Mouse (Mus musculus) stomach, postnatal 0 days (tissue): ENCODE results near the gene Sec22a. TPM values are rescaled to one million over a fixed set of nuclear protein-coding genes. Genes with fewer than 3 reads are reported as not detected.

Experiments
- ATAC-seq: fragments of 200-750 bp; cut with Nextera tagmentation; 2 replicates; pipeline ENCODE4 v1.8.0; 2017; ENCODE audit not compliant: low FRiP score, low TSS enrichment
- DNase-seq: peaks from one replicate; pipeline ENCODE4 v3.0.0-alpha.2; 2016; ENCODE audit warnings: low spot score
- H3K27ac ChIP-seq: fragments of 300-500 bp; sonication (generic); replicated peaks from 2 replicates; pipeline ENCODE4 v1.5.1; 2014; ENCODE audit warnings: mild to moderate bottlenecking, control low read depth
- H3K27me3 ChIP-seq: fragments of 300-500 bp; sonication (generic); 2 replicates; pipeline ENCODE4 v1.6.1; 2014; ENCODE audit warnings: low read length; ENCODE audit not compliant: control insufficient read depth, insufficient read depth
- H3K36me3 ChIP-seq: fragments of 300-500 bp; sonication (generic); 2 replicates; pipeline ENCODE4 v1.6.1; 2014; ENCODE audit warnings: low read length, mixed read lengths; ENCODE audit not compliant: control insufficient read depth, insufficient read depth
- H3K4me1 ChIP-seq: fragments of 300-500 bp; sonication (generic); replicated peaks from 2 replicates; pipeline ENCODE4 v1.6.1; 2014; ENCODE audit warnings: antibody characterized with exemption; ENCODE audit not compliant: control insufficient read depth, insufficient read depth
- H3K4me2 ChIP-seq: fragments of 300-500 bp; sonication (generic); replicated peaks from 2 replicates; pipeline ENCODE4 v1.6.1; 2014; ENCODE audit warnings: low read depth, mild to moderate bottlenecking, control low read depth, moderate library complexity
- H3K4me3 ChIP-seq: fragments of 300-500 bp; sonication (generic); 2 replicates; pipeline ENCODE4 v1.5.1; 2014; ENCODE audit warnings: low read depth, low read length, control low read depth
- H3K9ac ChIP-seq: fragments of 300-500 bp; sonication (generic); 2 replicates; pipeline ENCODE4 v1.6.1; 2014; ENCODE audit warnings: mild to moderate bottlenecking, low read length, control low read depth, mixed read lengths
- H3K9me3 ChIP-seq: fragments of 300-500 bp; sonication (generic); 2 replicates; pipeline ENCODE4 v1.6.1; 2016; ENCODE audit warnings: low read length; ENCODE audit not compliant: control insufficient read depth
- CTCF ChIP-seq: IDR thresholded peaks from 2 replicates; pipeline ENCODE4 v1.5.1; 2016; ENCODE audit warnings: antibody characterized with exemption, low read depth, mild to moderate bottlenecking, moderate library complexity
- EP300 ChIP-seq: optimal IDR thresholded peaks from 2 replicates; pipeline ENCODE3; 2016; ENCODE audit warnings: antibody characterized with exemption
- WGBS: fragments of 180-500 bp; shearing (Covaris S2); extraction: QIAGEN DNeasy Blood & Tissue Kit; methylation state at CpG from one replicate; pipeline ENCODE4 v1.1.7; 2014; 5-methylcytosine and 5-hydroxymethylcytosine counted together
- polyA plus RNA-seq: library from polyadenylated mRNA; unstranded; fragments of >200 nt; fragmentation: Nextera tagmentation; extraction: Ambion mirVana; gene quantifications from 2 replicates; pipeline ENCODE4 v1.2.1, GENCODE M21; 2015

The Sec22a gene
- polyA plus RNA-seq, 1 experiment from 2014 or later: 41.4 TPM

DNA sequence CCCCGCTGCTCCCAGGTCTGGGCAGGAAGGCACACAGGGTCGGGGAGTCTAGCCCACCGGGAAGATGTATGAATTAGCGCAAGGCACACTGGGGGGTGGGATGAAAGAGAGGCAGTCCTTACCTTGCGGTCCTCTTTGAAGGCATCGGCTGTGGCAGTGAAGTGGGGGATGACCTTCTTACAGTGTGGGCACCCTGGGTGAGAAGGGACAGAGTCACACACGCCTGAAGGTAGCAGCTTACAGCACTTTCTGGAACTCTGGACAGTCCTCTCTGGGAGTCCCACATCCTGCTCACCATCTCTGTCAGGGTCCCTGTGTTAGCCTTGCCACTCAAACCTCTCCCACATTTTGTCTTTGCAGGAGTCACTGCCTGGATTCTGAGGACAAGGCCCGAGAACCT is 40.2 kb upstream of the Sec22a start:
- Histone ChIP-seq H3K9ac (no peak overlapping the region), H3K4me2 (no peak overlapping the region), H3K36me3 (no peaks in the 10 kb centered on the region), H3K4me1 (no peaks in the 10 kb centered on the region), H3K27me3 (no peaks in the 10 kb centered on the region), H3K4me3 (no peak overlapping the region), H3K9me3 (no peaks in the 10 kb centered on the region), H3K27ac (no peak overlapping the region)
- TF ChIP-seq CTCF: no peak
- no peak for TF ChIP-seq EP300
- no peak for DNase-seq
- ATAC-seq: no peak
- WGBS: 89% methylated on average over 8 of the region's 8 CpGs

GRCm38 (mm10) chr16:35403356-35403755 is 39.6 kb upstream of the Sec22a start:
- Histone ChIP-seq H3K27ac (no peak overlapping the region), H3K4me3 (no peak overlapping the region), H3K9ac (no peak overlapping the region), H3K4me2 (no peak overlapping the region), H3K36me3 (no peaks in the 10 kb centered on the region), H3K4me1 (no peaks in the 10 kb centered on the region), H3K27me3 (no peaks in the 10 kb centered on the region), H3K9me3 (no peaks in the 10 kb centered on the region)
- no peak for ATAC-seq
- 87% methylated on average over 9 of the region's 9 CpGs for WGBS
- no peak for DNase-seq
- TF ChIP-seq EP300 (no peak), CTCF (no peak)

DNA sequence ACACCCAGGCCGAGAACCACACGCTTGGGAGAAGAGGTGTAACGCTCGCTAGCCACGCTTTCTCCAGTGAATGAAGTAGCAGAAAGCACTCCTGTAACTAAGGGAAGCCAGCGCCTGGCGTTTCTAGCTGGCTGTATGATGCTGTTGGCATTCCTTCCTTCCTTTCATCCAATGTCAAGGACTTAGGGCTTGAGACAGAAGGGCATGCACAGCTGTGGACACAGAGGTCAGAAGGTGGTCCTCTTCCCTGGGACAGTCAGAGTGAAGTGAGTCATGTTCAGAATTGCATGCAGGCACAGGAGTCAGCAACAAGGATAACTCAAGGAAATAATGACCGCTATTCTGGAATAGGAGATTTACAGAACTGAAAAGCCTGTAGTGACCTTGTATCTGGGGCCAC is 29.1 kb upstream of the Sec22a start:
- no peak for ATAC-seq
- TF ChIP-seq CTCF (no peak), EP300 (no peak)
- 90% methylated on average over 8 of the region's 8 CpGs for WGBS

DNA sequence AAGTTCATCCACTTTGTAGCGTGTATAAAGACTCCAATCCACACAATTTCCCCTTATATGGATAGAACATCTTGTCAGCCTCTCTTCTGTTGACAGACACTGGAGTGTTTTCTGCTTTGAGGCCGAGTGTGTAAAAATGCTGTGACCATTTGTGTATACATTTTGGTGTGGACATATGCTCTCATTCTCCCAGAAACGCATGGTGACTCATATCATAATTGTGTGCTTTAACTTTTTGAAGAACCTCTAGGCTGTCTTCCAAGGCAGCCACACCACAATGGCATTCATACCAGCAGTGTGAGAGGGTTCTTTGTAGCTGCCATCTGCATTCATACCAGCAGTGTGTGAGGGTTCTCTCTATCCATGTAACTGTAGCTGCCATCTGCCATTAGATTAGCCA is 21.9 kb upstream of the Sec22a start:
- H3K9ac ChIP-seq: no peak overlapping the region
- no peak overlapping the region for H3K4me2 ChIP-seq
- no peak overlapping the region for H3K4me3 ChIP-seq
- WGBS: 64% methylated on average over 3 of the region's 3 CpGs
- H3K4me1 ChIP-seq: no peaks in the 10 kb centered on the region
- no peaks in the 10 kb centered on the region for H3K36me3 ChIP-seq
- no peak for ATAC-seq
- TF ChIP-seq CTCF (no peak), EP300 (no peak)
- H3K27ac ChIP-seq: no peak overlapping the region
- no peak for DNase-seq
- no peaks in the 10 kb centered on the region for H3K9me3 ChIP-seq
- H3K27me3 ChIP-seq: no peaks in the 10 kb centered on the region

More for the DNA sequence above, 29.1 kb upstream of the Sec22a start:
- H3K27me3 ChIP-seq: no peaks in the 10 kb centered on the region
- no peak for DNase-seq
- H3K27ac ChIP-seq: no peak overlapping the region
- no peak overlapping the region for H3K9ac ChIP-seq
- no peaks in the 10 kb centered on the region for H3K36me3 ChIP-seq
- H3K9me3 ChIP-seq: no peaks in the 10 kb centered on the region
- H3K4me2 ChIP-seq: no peak overlapping the region
- H3K4me3 ChIP-seq: no peak overlapping the region
- H3K4me1 ChIP-seq: no peaks in the 10 kb centered on the region

DNA sequence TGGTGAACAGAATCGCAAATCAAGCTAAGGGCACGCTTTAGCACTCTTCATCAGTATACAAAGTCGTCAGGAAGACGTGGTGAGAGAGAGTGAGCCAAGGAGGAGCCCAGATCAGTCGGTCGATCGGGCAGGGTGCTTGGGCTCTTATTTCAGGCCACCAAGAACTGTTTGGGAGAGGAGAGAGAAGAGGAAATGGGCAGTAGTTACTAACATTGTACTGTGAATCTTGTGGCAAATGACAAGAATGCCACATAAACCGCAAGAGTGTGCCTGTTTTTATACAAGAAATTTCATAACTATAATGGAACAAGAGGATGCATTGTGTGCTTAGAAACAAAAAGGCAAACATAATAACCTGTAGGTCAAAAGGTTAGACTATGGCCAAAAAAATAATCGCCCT is 16.3 kb upstream of the Sec22a start:
- H3K27me3 ChIP-seq: no peaks in the 10 kb centered on the region
- DNase-seq: no peak
- no peak overlapping the region for H3K27ac ChIP-seq
- no peak for ATAC-seq
- WGBS: 80% methylated on average over 9 of the region's 9 CpGs
- TF ChIP-seq CTCF (no peak), EP300 (no peak)
- H3K4me3 ChIP-seq: no peak overlapping the region
- no peaks in the 10 kb centered on the region for H3K9me3 ChIP-seq
- H3K9ac ChIP-seq: no peak overlapping the region
- H3K36me3 ChIP-seq: no peaks in the 10 kb centered on the region
- H3K4me2 ChIP-seq: no peak overlapping the region
- H3K4me1 ChIP-seq: no peaks in the 10 kb centered on the region

GRCm38 (mm10) chr16:35379344-35379743 is 15.6 kb upstream of the Sec22a start:
- ATAC-seq: no peak; the same call in 1 of the 2 replicates
- Histone ChIP-seq H3K4me2 (no peak overlapping the region), H3K36me3 (no peaks in the 10 kb centered on the region), H3K9me3 (no peaks in the 10 kb centered on the region), H3K9ac (no peak overlapping the region), H3K27ac (no peak overlapping the region), H3K4me1 (no peaks in the 10 kb centered on the region), H3K27me3 (no peaks in the 10 kb centered on the region), H3K4me3 (no peak overlapping the region)
- 81% methylated on average over 3 of the region's 3 CpGs for WGBS
- DNase-seq: peak; percentile 55
- TF ChIP-seq EP300 (no peak), CTCF (peak; percentile 40; the same call in 1 of the 2 replicates)
